Mouse (Mus musculus) stomach, postnatal 0 days (tissue): ENCODE data around the gene Ints13. TPM values are rescaled to one million over a fixed set of nuclear protein-coding genes. Genes with fewer than 3 reads are reported as not detected.
A peak's percentile ranks its signal among the peaks of the same experiment; 100 is the strongest.

Experiments used
- ATAC-seq: fragments of 200-750 bp; cut with Nextera tagmentation; 2 replicates; pipeline ENCODE4 v1.8.0; 2017; ENCODE audit not compliant: low FRiP score, low TSS enrichment
- DNase-seq: peaks from one replicate; pipeline ENCODE4 v3.0.0-alpha.2; 2016; ENCODE audit warnings: low spot score
- H3K27ac ChIP-seq: fragments of 300-500 bp; sonication (generic); replicated peaks from 2 replicates; pipeline ENCODE4 v1.5.1; 2014; ENCODE audit warnings: mild to moderate bottlenecking, control low read depth
- H3K27me3 ChIP-seq: fragments of 300-500 bp; sonication (generic); 2 replicates; pipeline ENCODE4 v1.6.1; 2014; ENCODE audit warnings: low read length; ENCODE audit not compliant: control insufficient read depth, insufficient read depth
- H3K36me3 ChIP-seq: fragments of 300-500 bp; sonication (generic); 2 replicates; pipeline ENCODE4 v1.6.1; 2014; ENCODE audit warnings: low read length, mixed read lengths; ENCODE audit not compliant: control insufficient read depth, insufficient read depth
- H3K4me1 ChIP-seq: fragments of 300-500 bp; sonication (generic); replicated peaks from 2 replicates; pipeline ENCODE4 v1.6.1; 2014; ENCODE audit warnings: antibody characterized with exemption; ENCODE audit not compliant: control insufficient read depth, insufficient read depth
- H3K4me2 ChIP-seq: fragments of 300-500 bp; sonication (generic); replicated peaks from 2 replicates; pipeline ENCODE4 v1.6.1; 2014; ENCODE audit warnings: low read depth, mild to moderate bottlenecking, control low read depth, moderate library complexity
- H3K4me3 ChIP-seq: fragments of 300-500 bp; sonication (generic); 2 replicates; pipeline ENCODE4 v1.5.1; 2014; ENCODE audit warnings: low read depth, low read length, control low read depth
- H3K9ac ChIP-seq: fragments of 300-500 bp; sonication (generic); 2 replicates; pipeline ENCODE4 v1.6.1; 2014; ENCODE audit warnings: mild to moderate bottlenecking, low read length, control low read depth, mixed read lengths
- H3K9me3 ChIP-seq: fragments of 300-500 bp; sonication (generic); 2 replicates; pipeline ENCODE4 v1.6.1; 2016; ENCODE audit warnings: low read length; ENCODE audit not compliant: control insufficient read depth
- CTCF ChIP-seq: IDR thresholded peaks from 2 replicates; pipeline ENCODE4 v1.5.1; 2016; ENCODE audit warnings: antibody characterized with exemption, low read depth, mild to moderate bottlenecking, moderate library complexity
- EP300 ChIP-seq: optimal IDR thresholded peaks from 2 replicates; pipeline ENCODE3; 2016; ENCODE audit warnings: antibody characterized with exemption
- WGBS: fragments of 180-500 bp; shearing (Covaris S2); extraction: QIAGEN DNeasy Blood & Tissue Kit; methylation state at CpG from one replicate; pipeline ENCODE4 v1.1.7; 2014; 5-methylcytosine and 5-hydroxymethylcytosine counted together
- polyA plus RNA-seq: library from polyadenylated mRNA; unstranded; fragments of >200 nt; fragmentation: Nextera tagmentation; extraction: Ambion mirVana; gene quantifications from 2 replicates; pipeline ENCODE4 v1.2.1, GENCODE M21; 2015

Ints13 gene
- polyA plus RNA-seq, 1 experiment from 2014 or later, result 25.8 TPM

- ATAC-seq (peak; percentile 94), DNase-seq (peak; percentile 90)
- H3K4me2 ChIP-seq, result peak within 1 kb of the TSS; percentile 98
- H3K4me1 ChIP-seq, result no peaks in the 10 kb centered on the region
- TF ChIP-seq CTCF (peak; percentile 55), EP300 (no peak)
- WGBS, result 1% methylated on average over 61 of the region's 70 CpGs
- H3K9ac ChIP-seq, result peak within 1 kb of the TSS; percentile 76
- peak within 1 kb of the TSS; percentile 77 for H3K4me3 ChIP-seq
- H3K9me3 ChIP-seq, result no peaks in the 10 kb centered on the region
- H3K27me3 ChIP-seq, result no peaks in the 10 kb centered on the region
- H3K27ac ChIP-seq, result peak within 1 kb of the TSS; percentile 85
- H3K36me3 ChIP-seq, result no peaks in the 10 kb centered on the region
These were observed 75.5 kb downstream of the Ints13 start, which contains the start of gene Itpr2 for GRCm38 (mm10) chr6:146501866-146502804. Gene Itpr2, minus strand, starts transcription at chr6:146502223.

GRCm38 (mm10) chr6:146501316-146501865 lies 76.2 kb downstream of the Ints13 start:
- ATAC-seq (peak; percentile 10), DNase-seq (peak; percentile 36)
- H3K27ac ChIP-seq, result peak overlapping the region; percentile 85
- TF ChIP-seq EP300 (no peak), CTCF (no peak)
- H3K4me1 ChIP-seq, result no peaks in the 10 kb centered on the region
- 2% methylated on average over 29 of the region's 30 CpGs for WGBS
- peak overlapping the region; percentile 98 for H3K4me2 ChIP-seq
- no peaks in the 10 kb centered on the region for H3K27me3 ChIP-seq
- H3K36me3 ChIP-seq, result no peaks in the 10 kb centered on the region
- no peaks in the 10 kb centered on the region for H3K9me3 ChIP-seq
- H3K9ac ChIP-seq, result peak overlapping the region; percentile 76
- peak overlapping the region; percentile 77 for H3K4me3 ChIP-seq

GRCm38 (mm10) chr6:146500771-146501170 lies 76.9 kb downstream of the Ints13 start:
- DNase-seq (no peak), ATAC-seq (no peak)
- peak overlapping the region; percentile 77; the same call in 1 of the 2 replicates for H3K4me3 ChIP-seq
- H3K9ac ChIP-seq, result peak overlapping the region; percentile 76; the same call in 1 of the 2 replicates
- H3K27me3 ChIP-seq, result no peaks in the 10 kb centered on the region
- H3K4me2 ChIP-seq, result peak overlapping the region; percentile 98
- H3K4me1 ChIP-seq, result no peaks in the 10 kb centered on the region
- no peaks in the 10 kb centered on the region for H3K9me3 ChIP-seq
- no peaks in the 10 kb centered on the region for H3K36me3 ChIP-seq
- TF ChIP-seq CTCF (no peak), EP300 (no peak)
- H3K27ac ChIP-seq, result peak overlapping the region; percentile 85; the same call in 1 of the 2 replicates
- 71% methylated on average over 5 of the region's 5 CpGs for WGBS

GRCm38 (mm10) chr6:146500206-146500605 lies 77.4 kb downstream of the Ints13 start:
- H3K4me1 ChIP-seq, result no peaks in the 10 kb centered on the region
- TF ChIP-seq CTCF, result no peak
- no peak for TF ChIP-seq EP300
- no peaks in the 10 kb centered on the region for H3K36me3 ChIP-seq
- H3K27me3 ChIP-seq, result no peaks in the 10 kb centered on the region
- 0 out of 2 replicates have a peak overlapping the region, but pooled peaks have one; percentile 5 for H3K4me2 ChIP-seq
- H3K4me3 ChIP-seq, result no peak overlapping the region
- ATAC-seq (no peak), DNase-seq (no peak)
- no peak overlapping the region for H3K27ac ChIP-seq
- H3K9ac ChIP-seq, result no peak overlapping the region
- H3K9me3 ChIP-seq, result no peaks in the 10 kb centered on the region
- WGBS, result 74% methylated on average over 6 of the region's 6 CpGs

Other genes starting within 250 kb of the Ints13 start
- gene Itpr2, start 75.6 kb downstream of the Ints13 start, polyA plus RNA-seq, result 10.9 and 11.9 TPM in 2 replicates
- gene Fgfr1op2, start 632 bp downstream of the Ints13 start, polyA plus RNA-seq, result 73.8 and 80.3 TPM in 2 replicates
- gene Med21, start 64.7 kb upstream of the Ints13 start, polyA plus RNA-seq, result 106 and 107 TPM in 2 replicates
- 21.9 and 24.5 TPM in 2 replicates for gene Tm7sf3, start 65.0 kb upstream of the Ints13 start, polyA plus RNA-seq
- gene Stk38l, start 147.2 kb upstream of the Ints13 start, polyA plus RNA-seq, result 16.9 and 17.3 TPM in 2 replicates
- 3.8 and 4.7 TPM in 2 replicates for gene Arntl2, start 218.2 kb upstream of the Ints13 start, polyA plus RNA-seq